Mouse (Mus musculus) effector memory CD4-positive, alpha-beta T cell, adult 7 months (primary cell): ENCODE data around the gene Rhox4b. TPM values are rescaled to one million over a fixed set of nuclear protein-coding genes. Genes with fewer than 3 reads are reported as not detected.

Experiments used
- polyA plus RNA-seq: library from polyadenylated mRNA; unstranded; fragments of 100-300 nt; shearing (Covaris generic); gene quantifications from one replicate; pipeline ENCODE4 v1.2.1, GENCODE M21; 2017

The Rhox4b gene
- polyA plus RNA-seq: not detected

DNA sequence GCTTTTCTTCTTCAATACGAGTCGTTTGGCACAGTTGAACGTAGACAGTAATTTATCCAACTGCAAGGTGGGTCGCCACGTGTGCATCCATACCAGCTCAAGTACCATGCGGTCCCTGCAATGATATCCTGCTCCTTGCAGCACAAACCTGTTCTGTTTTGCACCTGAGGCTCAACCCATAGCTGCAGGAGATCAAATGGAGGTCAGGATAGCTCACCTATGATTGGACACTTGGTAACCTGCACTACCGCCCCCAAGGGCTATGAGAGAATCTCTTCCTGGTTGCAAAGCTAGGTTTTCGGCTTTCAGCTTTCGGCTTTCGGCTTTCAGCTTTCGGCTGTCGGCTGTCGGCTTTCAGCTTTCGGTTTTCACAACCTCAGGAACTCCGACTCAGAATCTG lies at the start of gene Rhox4b:
Gene Rhox4b (plus strand): TSS at position 301 of the 400 bp plus-strand sequence.

DNA sequence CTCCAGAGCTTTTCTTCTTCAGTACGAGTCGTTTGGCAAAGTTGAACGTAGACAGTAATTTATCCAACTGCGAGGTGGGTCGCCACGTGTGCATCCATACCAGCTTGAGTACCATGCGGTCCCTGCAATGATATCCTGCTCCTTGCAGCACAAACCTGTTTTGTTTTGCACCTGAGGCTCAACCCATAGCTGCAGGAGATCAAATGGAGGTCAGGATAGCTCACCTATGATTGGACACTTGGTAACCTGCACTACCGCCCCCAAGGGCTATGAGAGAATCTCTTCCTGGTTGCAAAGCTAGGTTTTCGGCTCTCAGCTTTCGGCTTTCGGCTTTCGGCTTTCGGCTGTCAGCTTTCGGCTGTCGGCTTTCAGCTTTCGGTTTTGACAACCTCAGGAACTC lies 41.7 kb upstream of the Rhox4b start, which contains the start of gene Rhox4a2:
Gene Rhox4a2 (plus strand): TSS at position 301 of the 400 bp plus-strand sequence.

GRCm38 (mm10) chrX:37411767-37412166 lies 20.5 kb upstream of the Rhox4b start, which contains the start of gene Rhox2b:
TSS of gene Rhox2b (plus strand) at chrX:37412067.

DNA sequence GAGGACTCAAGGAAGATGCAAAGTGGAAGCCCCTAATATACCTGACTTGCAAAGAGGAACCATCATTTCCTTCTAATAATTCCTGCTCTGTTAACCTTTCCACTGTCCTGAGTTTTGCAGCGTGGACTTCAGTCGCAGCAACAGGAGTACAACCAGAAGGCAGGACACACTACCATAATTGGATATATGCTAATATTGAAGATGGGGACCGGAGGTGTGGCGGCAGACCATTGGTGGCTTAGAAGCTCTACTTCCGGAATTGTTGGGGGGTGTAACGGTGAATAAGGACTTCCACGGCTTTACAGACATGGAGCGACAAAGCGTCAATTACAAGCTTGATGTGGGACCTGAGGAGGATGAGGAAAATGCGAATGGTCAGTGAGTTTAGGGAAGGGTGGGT lies 21.1 kb downstream of the Rhox4b start, which contains the start of gene Rhox2c:
Gene Rhox2c (plus strand): TSS at position 301 of the 400 bp plus-strand sequence.

GRCm38 (mm10) chrX:37458285-37458684 lies 26.0 kb downstream of the Rhox4b start, which contains the start of gene Rhox3c:
TSS of gene Rhox3c (plus strand) at chrX:37458585.

DNA sequence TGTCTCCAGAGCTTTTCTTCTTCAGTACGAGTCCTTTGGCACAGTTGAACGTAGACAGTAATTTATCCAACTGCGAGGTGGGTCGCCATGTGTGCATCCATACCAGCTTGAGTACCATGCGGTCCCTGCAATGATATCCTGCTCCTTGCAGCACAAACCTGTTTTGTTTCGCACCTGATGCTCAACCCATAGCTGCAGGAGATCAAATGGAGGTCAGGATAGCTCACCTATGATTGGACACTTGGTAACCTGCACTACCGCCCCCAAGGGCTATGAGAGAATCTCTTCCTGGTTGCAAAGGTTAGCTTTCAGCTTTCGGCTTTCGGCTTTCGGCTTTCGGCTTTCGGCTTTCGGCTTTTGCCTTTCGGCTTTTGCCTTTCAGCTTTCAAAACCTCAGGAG lies 47.7 kb downstream of the Rhox4b start, which contains the start of gene Rhox4c:
Gene Rhox4c (plus strand): TSS at position 301 of the 400 bp plus-strand sequence.

Other genes starting within 250 kb of the Rhox4b start
- gene Ndufa1, start 241.3 kb upstream of the Rhox4b start, polyA plus RNA-seq: 177 TPM
- 2.8 TPM for gene Rnf113a1, start 241.2 kb upstream of the Rhox4b start, polyA plus RNA-seq
- not detected for gene Gm9, start 221.5 kb upstream of the Rhox4b start, polyA plus RNA-seq
- not detected for gene Rhox1, start 210.2 kb upstream of the Rhox4b start, polyA plus RNA-seq
- gene Rhox2a, start 187.5 kb upstream of the Rhox4b start, polyA plus RNA-seq: not detected
- gene Rhox3a, start 182.6 kb upstream of the Rhox4b start, polyA plus RNA-seq: not detected
- 1.2 TPM for gene Rhox4a, start 167.2 kb upstream of the Rhox4b start, polyA plus RNA-seq
- not detected for gene Rhox3a2, start 52.5 kb upstream of the Rhox4b start, polyA plus RNA-seq
- not detected for gene Rhox4a2, start 41.6 kb upstream of the Rhox4b start, polyA plus RNA-seq
- not detected for gene Rhox2b, start 20.4 kb upstream of the Rhox4b start, polyA plus RNA-seq
- gene Rhox2c, start 21.2 kb downstream of the Rhox4b start, polyA plus RNA-seq: not detected
- gene Rhox3c, start 26.1 kb downstream of the Rhox4b start, polyA plus RNA-seq: not detected
- gene Rhox4c, start 47.8 kb downstream of the Rhox4b start, polyA plus RNA-seq: 0.39 TPM
- not detected for gene Rhox2d, start 60.9 kb downstream of the Rhox4b start, polyA plus RNA-seq
- gene Rhox4d, start 81.9 kb downstream of the Rhox4b start, polyA plus RNA-seq: 0.60 TPM
- gene Rhox2e, start 98.0 kb downstream of the Rhox4b start, polyA plus RNA-seq: not detected
- gene Rhox3e, start 109.5 kb downstream of the Rhox4b start, polyA plus RNA-seq: not detected
- not detected for gene Rhox4e, start 124.9 kb downstream of the Rhox4b start, polyA plus RNA-seq
- gene Rhox2f, start 138.9 kb downstream of the Rhox4b start, polyA plus RNA-seq: 0.84 TPM
- gene Rhox3f, start 148.5 kb downstream of the Rhox4b start, polyA plus RNA-seq: not detected
- gene Rhox4f, start 175.2 kb downstream of the Rhox4b start, polyA plus RNA-seq: not detected
- not detected for gene Rhox3g, start 196.1 kb downstream of the Rhox4b start, polyA plus RNA-seq
- gene Rhox2g, start 211.0 kb downstream of the Rhox4b start, polyA plus RNA-seq: not detected
- not detected for gene Rhox4g, start 218.8 kb downstream of the Rhox4b start, polyA plus RNA-seq
- not detected for gene Rhox3h, start 236.3 kb downstream of the Rhox4b start, polyA plus RNA-seq
- gene Rhox2h, start 240.8 kb downstream of the Rhox4b start, polyA plus RNA-seq: not detected